Mouse (Mus musculus) neural tube, embryonic 14.5 days (tissue): ENCODE measurements around the gene Eps15. TPM values are rescaled to one million over a fixed set of nuclear protein-coding genes. Genes with fewer than 3 reads are reported as not detected.
A peak's percentile ranks its signal among the peaks of the same experiment; 100 is the strongest.

Experiments used
- ATAC-seq: fragments of 200-750 bp; cut with Nextera tagmentation; 2 replicates; pipeline ENCODE4 v1.8.0; 2017; ENCODE audit warnings: low read depth, mild to moderate bottlenecking, moderate TSS enrichment, moderate library complexity
- H3K27ac ChIP-seq: fragments of 300-500 bp; sonication (generic); 2 replicates; pipeline ENCODE4 v1.5.1; 2014; ENCODE audit warnings: low read depth, mild to moderate bottlenecking, control low read depth, low read length, moderate library complexity, mixed read lengths
- H3K27me3 ChIP-seq: fragments of 300-500 bp; sonication (generic); 2 replicates; pipeline ENCODE4 v1.6.1; 2014; ENCODE audit warnings: low read length; ENCODE audit not compliant: control insufficient read depth, insufficient read depth
- H3K36me3 ChIP-seq: fragments of 300-500 bp; sonication (generic); 2 replicates; pipeline ENCODE4 v1.6.1; 2014; ENCODE audit warnings: low read length, mixed read lengths; ENCODE audit not compliant: control insufficient read depth, insufficient read depth
- H3K4me1 ChIP-seq: fragments of 300-500 bp; sonication (generic); 2 replicates; pipeline ENCODE4 v1.6.1; 2014; ENCODE audit warnings: low read length; ENCODE audit not compliant: control insufficient read depth, insufficient read depth
- H3K4me2 ChIP-seq: fragments of 300-500 bp; sonication (generic); 2 replicates; pipeline ENCODE4 v1.6.1; 2014; ENCODE audit warnings: mild to moderate bottlenecking, low read depth, low read length, control low read depth
- H3K4me3 ChIP-seq: fragments of 300-500 bp; sonication (generic); 2 replicates; pipeline ENCODE4 v1.5.1; 2014; ENCODE audit warnings: low read depth, low read length, control low read depth, mixed read lengths
- H3K9ac ChIP-seq: fragments of 300-500 bp; sonication (generic); replicated peaks from 2 replicates; pipeline ENCODE4 v1.6.1; 2014; ENCODE audit warnings: low read depth, mild to moderate bottlenecking, control low read depth, low read length, mixed read lengths
- H3K9me3 ChIP-seq: fragments of 300-500 bp; sonication (generic); 2 replicates; pipeline ENCODE4 v1.6.1; 2016; ENCODE audit warnings: low read length; ENCODE audit not compliant: control insufficient read depth
- WGBS: fragments of 180-500 bp; shearing (Covaris S2); extraction: QIAGEN DNeasy Blood & Tissue Kit; methylation state at CpG from one replicate; pipeline ENCODE4 v1.1.7; 2014; 5-methylcytosine and 5-hydroxymethylcytosine counted together
- polyA plus RNA-seq: library from polyadenylated mRNA; unstranded; fragments of >200 nt; fragmentation: Nextera tagmentation; extraction: Ambion mirVana; gene quantifications from 2 replicates; pipeline ENCODE4 v1.2.1, GENCODE M21; 2014

Eps15 gene
- 82.4 and 101 TPM in 2 replicates for polyA plus RNA-seq

DNA sequence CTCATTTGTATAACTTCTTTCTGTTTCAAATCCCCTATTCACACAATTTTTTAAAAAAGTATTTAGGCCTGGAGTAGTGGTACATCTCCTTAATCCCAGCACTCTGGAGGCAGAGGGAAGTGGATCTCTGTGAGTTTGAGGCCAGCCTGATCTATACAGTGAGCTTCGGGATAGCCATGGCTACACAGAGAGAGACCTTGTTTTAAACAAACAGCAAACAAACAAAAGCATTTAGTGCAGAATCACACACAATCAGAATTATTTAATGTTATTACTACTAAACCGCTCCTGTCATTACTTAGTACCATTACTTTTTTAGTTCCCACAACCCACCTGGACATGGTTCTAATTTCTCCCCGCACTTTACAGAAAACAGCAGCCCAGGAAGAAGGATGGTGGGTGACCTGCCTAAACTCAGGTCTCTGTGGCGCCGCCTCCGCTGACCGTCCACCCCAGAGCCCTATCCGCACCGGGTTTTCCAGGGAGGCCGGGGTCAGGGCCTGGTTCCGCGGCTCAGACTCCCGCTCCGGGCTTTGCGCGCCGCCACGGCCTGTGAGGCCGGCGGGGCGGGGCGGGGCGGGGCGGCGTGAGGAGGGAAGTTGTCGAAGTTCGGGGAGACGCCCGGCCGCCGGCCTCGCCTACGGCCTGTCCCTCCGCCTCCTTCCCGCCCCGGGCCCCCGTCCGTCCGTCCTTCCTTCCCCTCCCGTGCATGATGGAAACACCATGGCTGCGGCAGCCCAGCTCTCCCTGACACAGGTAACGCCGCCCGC is at the start of gene Eps15:
TSS of gene Eps15 (plus strand) at position 580 of the 770 bp plus-strand sequence.
- 5% methylated on average over 25 of the region's 44 CpGs for WGBS
- H3K4me1 ChIP-seq = no peaks in the 10 kb centered on the region
- 0 out of 2 replicates have a peak within 1 kb of the TSS, but pooled peaks have one; percentile 22 for H3K27ac ChIP-seq
- ATAC-seq = peak; percentile 96
- no peaks in the 10 kb centered on the region for H3K9me3 ChIP-seq
- H3K4me3 ChIP-seq = peak within 1 kb of the TSS; percentile 69
- no peaks in the 10 kb centered on the region; the same call in 1 of the 2 replicates for H3K27me3 ChIP-seq
- peak within 1 kb of the TSS; percentile 79 for H3K4me2 ChIP-seq
- H3K9ac ChIP-seq = peak within 1 kb of the TSS; percentile 62
- H3K36me3 ChIP-seq = no peaks in the 10 kb centered on the region

GRCm38 (mm10) chr4:109234185-109234584 is 45.9 kb upstream of the Eps15 start, which contains the start of gene Calr4:
Gene Calr4 (plus strand): TSS chr4:109234485.
- Histone ChIP-seq H3K4me2 (no peak within 1 kb of the TSS), H3K9ac (no peak within 1 kb of the TSS), H3K4me3 (no peak within 1 kb of the TSS), H3K4me1 (peaks cover 11% of the 10 kb centered on the region; the same call in 1 of the 2 replicates), H3K9me3 (no peaks in the 10 kb centered on the region), H3K27ac (peak within 1 kb of the TSS; percentile 64), H3K36me3 (no peaks in the 10 kb centered on the region), H3K27me3 (no peaks in the 10 kb centered on the region)
- 86% methylated on average over 2 of the region's 2 CpGs for WGBS
- no peak for ATAC-seq

DNA sequence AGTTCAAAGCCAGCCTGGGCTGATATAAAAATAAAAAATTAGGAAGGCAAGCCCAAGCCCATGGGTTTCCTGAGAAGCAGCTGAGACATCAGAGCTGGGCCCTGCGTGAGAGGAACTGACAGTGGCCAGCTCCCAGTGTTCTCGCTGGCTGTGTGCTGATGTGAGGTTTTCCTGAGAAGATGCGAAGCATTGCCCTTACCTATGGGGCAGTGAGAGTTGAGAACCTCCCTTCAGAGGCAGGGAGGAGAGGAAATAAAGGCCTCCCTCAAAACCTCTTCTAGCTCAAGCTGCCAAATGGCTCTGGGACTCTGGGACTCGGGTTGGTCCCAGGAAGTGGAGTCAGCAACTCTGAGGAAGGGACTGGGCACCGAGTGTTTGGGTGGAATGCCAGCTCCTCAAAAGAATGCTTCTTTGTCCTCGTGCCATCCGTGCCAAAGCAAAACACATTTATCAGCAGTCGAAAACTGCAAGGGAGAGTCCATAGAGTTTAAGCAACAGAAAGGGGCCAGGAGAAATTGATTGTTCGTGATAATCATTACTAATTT is 45.2 kb upstream of the Eps15 start:
- Histone ChIP-seq H3K9ac (no peak overlapping the region), H3K27me3 (no peaks in the 10 kb centered on the region), H3K36me3 (no peaks in the 10 kb centered on the region), H3K9me3 (no peaks in the 10 kb centered on the region), H3K4me2 (no peak overlapping the region), H3K4me3 (no peak overlapping the region), H3K27ac (peak overlapping the region; percentile 64), H3K4me1 (peaks cover 11% of the 10 kb centered on the region; the same call in 1 of the 2 replicates)
- WGBS = 56% methylated on average over 9 of the region's 9 CpGs
- no peak for ATAC-seq

DNA sequence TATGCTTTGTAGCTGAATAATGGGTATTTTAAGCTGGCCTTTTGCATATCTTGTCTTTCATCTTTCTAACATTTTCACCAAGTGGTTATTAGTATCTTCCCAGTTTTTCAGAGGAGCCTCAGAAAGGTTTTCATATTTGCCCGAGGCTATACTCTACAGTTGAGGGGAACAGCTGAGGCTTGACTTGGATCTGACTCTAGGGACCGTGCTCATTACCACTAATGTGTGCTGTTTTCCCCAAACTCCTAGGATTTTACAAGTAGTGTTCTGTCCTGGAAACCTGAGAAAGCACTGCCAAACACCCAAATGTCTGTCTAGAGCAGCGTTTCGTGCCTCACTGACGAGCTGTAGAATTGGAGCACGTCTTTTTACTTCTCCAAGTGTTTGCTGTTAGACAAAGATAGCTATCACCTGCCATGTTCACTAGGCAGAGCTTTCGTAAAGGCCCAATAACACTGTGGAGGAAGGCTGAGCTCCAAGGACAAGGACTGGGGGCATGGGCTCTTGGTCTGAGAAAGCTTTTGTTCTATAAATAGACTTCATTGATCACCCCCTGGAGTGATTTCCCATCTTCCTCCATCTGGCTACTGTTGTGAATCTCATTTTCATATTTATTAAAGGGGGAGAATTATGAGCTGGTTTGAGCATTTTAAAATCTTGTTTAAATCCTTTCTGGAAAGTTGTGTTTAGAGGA is 43.7 kb upstream of the Eps15 start:
- Histone ChIP-seq H3K27ac (peak overlapping the region; percentile 81), H3K4me3 (no peak overlapping the region)
- 42% methylated on average over 7 of the region's 7 CpGs for WGBS

GRCm38 (mm10) chr4:109238428-109239268 is 41.4 kb upstream of the Eps15 start:
- no peak overlapping the region for H3K27ac ChIP-seq
- no peaks in the 10 kb centered on the region for H3K27me3 ChIP-seq
- no peaks in the 10 kb centered on the region for H3K36me3 ChIP-seq
- H3K9me3 ChIP-seq = no peaks in the 10 kb centered on the region
- no peak overlapping the region for H3K9ac ChIP-seq
- no peak overlapping the region for H3K4me2 ChIP-seq
- 68% methylated on average over 24 of the region's 24 CpGs for WGBS
- H3K4me3 ChIP-seq = no peak overlapping the region
- H3K4me1 ChIP-seq = peaks cover 11% of the 10 kb centered on the region; the same call in 1 of the 2 replicates
- no peak for ATAC-seq

More for the DNA sequence above, 43.7 kb upstream of the Eps15 start:
- Histone ChIP-seq H3K4me1 (peaks cover 11% of the 10 kb centered on the region; the same call in 1 of the 2 replicates), H3K4me2 (no peak overlapping the region), H3K36me3 (no peaks in the 10 kb centered on the region), H3K9ac (no peak overlapping the region), H3K9me3 (no peaks in the 10 kb centered on the region), H3K27me3 (no peaks in the 10 kb centered on the region)
- ATAC-seq = peak; percentile 70; the same call in 1 of the 2 replicates

DNA sequence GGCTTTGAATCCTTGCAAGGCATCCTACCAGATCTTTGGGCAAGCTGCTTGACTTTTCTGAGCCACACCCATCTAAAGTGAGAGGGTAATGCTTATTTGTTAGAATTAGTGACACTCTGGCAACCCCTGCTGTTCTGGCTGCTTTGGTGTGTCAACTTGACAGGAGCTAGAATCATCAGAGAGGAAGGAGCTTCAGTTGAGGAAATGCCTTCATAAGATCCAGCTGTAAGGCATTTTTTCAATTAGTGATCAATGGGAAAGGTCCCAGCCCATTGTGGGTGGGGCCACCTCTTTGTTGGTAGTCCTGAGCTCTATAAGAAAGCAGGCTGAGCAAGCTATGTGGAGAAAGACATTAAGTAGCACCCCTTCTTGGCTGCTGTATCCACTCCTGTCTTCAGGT is 38.8 kb upstream of the Eps15 start:
- H3K9me3 ChIP-seq = no peaks in the 10 kb centered on the region
- ATAC-seq = no peak
- H3K27me3 ChIP-seq = no peaks in the 10 kb centered on the region
- H3K27ac ChIP-seq = no peak overlapping the region
- H3K36me3 ChIP-seq = no peaks in the 10 kb centered on the region
- H3K9ac ChIP-seq = no peak overlapping the region
- H3K4me2 ChIP-seq = no peak overlapping the region
- H3K4me3 ChIP-seq = no peak overlapping the region
- peaks cover 8% of the 10 kb centered on the region; the same call in 1 of the 2 replicates for H3K4me1 ChIP-seq

GRCm38 (mm10) chr4:109241934-109242333 is 38.1 kb upstream of the Eps15 start:
- Histone ChIP-seq H3K9me3 (no peaks in the 10 kb centered on the region), H3K27me3 (no peaks in the 10 kb centered on the region), H3K4me1 (peaks cover 2% of the 10 kb centered on the region; the same call in 1 of the 2 replicates), H3K36me3 (no peaks in the 10 kb centered on the region), H3K27ac (no peak overlapping the region), H3K4me3 (no peak overlapping the region), H3K4me2 (no peak overlapping the region), H3K9ac (no peak overlapping the region)
- 44% methylated on average over 4 of the region's 4 CpGs for WGBS
- ATAC-seq = peak; percentile 80; the same call in 1 of the 2 replicates

- no peaks in the 10 kb centered on the region for H3K9me3 ChIP-seq
- WGBS = 82% methylated on average over 7 of the region's 7 CpGs
- H3K36me3 ChIP-seq = no peaks in the 10 kb centered on the region
- H3K27me3 ChIP-seq = no peaks in the 10 kb centered on the region
- no peak for ATAC-seq
- H3K4me1 ChIP-seq = no peaks in the 10 kb centered on the region
- no peak overlapping the region for H3K9ac ChIP-seq
- H3K27ac ChIP-seq = no peak overlapping the region
- no peak overlapping the region for H3K4me2 ChIP-seq
- no peak overlapping the region for H3K4me3 ChIP-seq
These were observed 35.6 kb upstream of the Eps15 start for GRCm38 (mm10) chr4:109244506-109244905.
